Mouse (Mus musculus): ENCODE measurements around the gene Hoxa4.

- TF ChIP-seq EP300 (IDR thresholded peaks at IDR 0.05; ENCODE audit: low read depth) (no peak), CTCF (IDR thresholded peaks at IDR 0.05; ENCODE audit: low read depth) (no peak)
Measured at GRCm38 (mm10) chr6:52194690-52195089, 3.1 kb upstream of the Hoxa4 start.
